Mouse (Mus musculus): ENCODE results near the gene Prelid1. TPM values are rescaled to one million over a fixed set of nuclear protein-coding genes. Genes with fewer than 3 reads are reported as not detected.

The Prelid1 gene
- polyA plus RNA-seq, 1 experiment from 2014 or later: 320 TPM

GRCm38 (mm10) chr13:55371007-55371681, 50.8 kb downstream of the Prelid1 start:
- H3K4me3 ChIP-seq (ENCODE audit: low read depth, low read length): no peak overlapping the region
- no peak for ATAC-seq

GRCm38 (mm10) chr13:55371740-55372139, 51.4 kb downstream of the Prelid1 start:
- WGBS: 58% methylated on average over 5 of the region's 5 CpGs
- H3K27me3 ChIP-seq (ENCODE audit: control insufficient read depth, insufficient read depth, low read depth, low read length): peaks cover 7% of the 10 kb centered on the region
- ATAC-seq: no peak

More at GRCm38 (mm10) chr13:55371007-55371681, 50.8 kb downstream of the Prelid1 start:
- Histone ChIP-seq H3K27me3 (ENCODE audit: control insufficient read depth, insufficient read depth, low read depth, low read length) (peaks cover 7% of the 10 kb centered on the region), H3K9ac (ENCODE audit: low read depth, low read length) (no peak overlapping the region), H3K27ac (ENCODE audit: low read length) (no peak overlapping the region), H3K36me3 (ENCODE audit: control insufficient read depth, insufficient read depth, low read length) (no peaks in the 10 kb centered on the region), H3K9me3 (replicated peaks; ENCODE audit: control insufficient read depth, low read length, poor library complexity, severe bottlenecking) (no peaks in the 10 kb centered on the region), H3K4me2 (ENCODE audit: low read length) (no peak overlapping the region), H3K4me1 (ENCODE audit: control insufficient read depth, insufficient read depth, low read length) (no peaks in the 10 kb centered on the region)
- 71% methylated on average over 8 of the region's 8 CpGs for whole genome bisulfite sequencing

GRCm38 (mm10) chr13:55374206-55374924, 54.1 kb downstream of the Prelid1 start:
- Histone ChIP-seq H3K4me2 (ENCODE audit: low read length) (no peak overlapping the region), H3K4me3 (ENCODE audit: low read depth, low read length) (no peak overlapping the region), H3K36me3 (ENCODE audit: control insufficient read depth, insufficient read depth, low read length) (no peaks in the 10 kb centered on the region), H3K9me3 (replicated peaks; ENCODE audit: control insufficient read depth, low read length, poor library complexity, severe bottlenecking) (no peaks in the 10 kb centered on the region), H3K27ac (ENCODE audit: low read length) (no peak overlapping the region), H3K4me1 (ENCODE audit: control insufficient read depth, insufficient read depth, low read length) (no peaks in the 10 kb centered on the region), H3K9ac (ENCODE audit: low read depth, low read length) (no peak overlapping the region), H3K27me3 (ENCODE audit: control insufficient read depth, insufficient read depth, low read depth, low read length) (peaks cover 23% of the 10 kb centered on the region)
- ATAC-seq: no peak
- WGBS: 69% methylated on average over 6 of the region's 6 CpGs

More at GRCm38 (mm10) chr13:55371740-55372139, 51.4 kb downstream of the Prelid1 start:
- Histone ChIP-seq H3K9me3 (replicated peaks; ENCODE audit: control insufficient read depth, low read length, poor library complexity, severe bottlenecking) (no peaks in the 10 kb centered on the region), H3K9ac (ENCODE audit: low read depth, low read length) (no peak overlapping the region), H3K4me3 (ENCODE audit: low read depth, low read length) (no peak overlapping the region), H3K4me2 (ENCODE audit: low read length) (no peak overlapping the region), H3K4me1 (ENCODE audit: control insufficient read depth, insufficient read depth, low read length) (no peaks in the 10 kb centered on the region), H3K36me3 (ENCODE audit: control insufficient read depth, insufficient read depth, low read length) (no peaks in the 10 kb centered on the region), H3K27ac (ENCODE audit: low read length) (no peak overlapping the region)

Other genes starting within 250 kb of the Prelid1 start
- 20.3 and 20.8 TPM in 2 replicates for gene Uimc1, start 220.2 kb upstream of the Prelid1 start, polyA plus RNA-seq (2015; fragmentation: Nextera tagmentation; extraction: Ambion mirVana)
- gene Zfp346, start 215.2 kb upstream of the Prelid1 start, polyA plus RNA-seq (2015; fragmentation: Nextera tagmentation; extraction: Ambion mirVana): 29.5 and 32.2 TPM in 2 replicates
- not detected in 2 replicates for gene Gm17617, start 187.0 kb upstream of the Prelid1 start, polyA plus RNA-seq (2015; fragmentation: Nextera tagmentation; extraction: Ambion mirVana)
- gene Fgfr4, start 167.9 kb upstream of the Prelid1 start, polyA plus RNA-seq (2015; fragmentation: Nextera tagmentation; extraction: Ambion mirVana): 0.60 and 0.82 TPM in 2 replicates
- gene Nsd1, start 110.7 kb upstream of the Prelid1 start, polyA plus RNA-seq (2015; fragmentation: Nextera tagmentation; extraction: Ambion mirVana): 45.2 and 54.8 TPM in 2 replicates
- gene Rab24, start 1.4 kb downstream of the Prelid1 start, polyA plus RNA-seq (2015; fragmentation: Nextera tagmentation; extraction: Ambion mirVana): 91.0 and 92.2 TPM in 2 replicates
- gene Mxd3, start 9.3 kb downstream of the Prelid1 start, polyA plus RNA-seq (2015; fragmentation: Nextera tagmentation; extraction: Ambion mirVana): 6.9 and 7.9 TPM in 2 replicates
- 43.4 and 50.3 TPM in 2 replicates for gene Lman2, start 42.3 kb downstream of the Prelid1 start, polyA plus RNA-seq (2015; fragmentation: Nextera tagmentation; extraction: Ambion mirVana)
- 0.34 and 0.62 TPM in 2 replicates for gene Rgs14, start 49.2 kb downstream of the Prelid1 start, polyA plus RNA-seq (2015; fragmentation: Nextera tagmentation; extraction: Ambion mirVana)
- gene Slc34a1, start 77.7 kb downstream of the Prelid1 start, polyA plus RNA-seq (2015; fragmentation: Nextera tagmentation; extraction: Ambion mirVana): not detected in 2 replicates
- gene Pfn3, start 94.7 kb downstream of the Prelid1 start, polyA plus RNA-seq (2015; fragmentation: Nextera tagmentation; extraction: Ambion mirVana): 0.57 and 0.98 TPM in 2 replicates
- gene F12, start 106.3 kb downstream of the Prelid1 start, polyA plus RNA-seq (2015; fragmentation: Nextera tagmentation; extraction: Ambion mirVana): 0.31 TPM in 1 of 2 replicates, not detected in the other
- gene Grk6, start 124.6 kb downstream of the Prelid1 start, polyA plus RNA-seq (2015; fragmentation: Nextera tagmentation; extraction: Ambion mirVana): 28.3 and 31.8 TPM in 2 replicates
- gene Prr7, start 143.8 kb downstream of the Prelid1 start, polyA plus RNA-seq (2015; fragmentation: Nextera tagmentation; extraction: Ambion mirVana): 5.0 and 5.6 TPM in 2 replicates
- 617 and 675 TPM in 2 replicates for gene Dbn1, start 167.6 kb downstream of the Prelid1 start, polyA plus RNA-seq (2015; fragmentation: Nextera tagmentation; extraction: Ambion mirVana)
- 156 and 158 TPM in 2 replicates for gene Pdlim7, start 193.2 kb downstream of the Prelid1 start, polyA plus RNA-seq (2015; fragmentation: Nextera tagmentation; extraction: Ambion mirVana)
- gene Dok3, start 208.8 kb downstream of the Prelid1 start, polyA plus RNA-seq (2015; fragmentation: Nextera tagmentation; extraction: Ambion mirVana): 5.1 and 5.6 TPM in 2 replicates
- gene Ddx41, start 216.2 kb downstream of the Prelid1 start, polyA plus RNA-seq (2015; fragmentation: Nextera tagmentation; extraction: Ambion mirVana): 57.0 and 58.1 TPM in 2 replicates